Mouse (Mus musculus): ENCODE measurements at regions not wholly inside any gene's neighbourhood (a gene's known extent, or its start where the extent isn't known, plus 50 kb on each side); places are given as distances from the start of the nearest gene placed in this dataset.
A peak's percentile ranks its signal among the peaks of the same experiment; 100 is the strongest.

- H3K36me3 ChIP-seq (replicated peaks) = no peaks in the 10 kb centered on the region
- no peak overlapping the region for H3K27ac ChIP-seq
- 65% methylated on average over 2 of the region's 2 CpGs for WGBS
- H3K9ac ChIP-seq = no peak overlapping the region
- no peaks in the 10 kb centered on the region for H3K4me1 ChIP-seq
- no peak overlapping the region for H3K4me2 ChIP-seq
- no peak overlapping the region for H3K4me3 ChIP-seq
- no peak for ATAC-seq (replicated peaks)
- no peaks in the 10 kb centered on the region for H3K27me3 ChIP-seq (replicated peaks)
- no peaks in the 10 kb centered on the region for H3K9me3 ChIP-seq
Observed at GRCm38 (mm10) chr11:12837920-12838319, 373.2 kb upstream of the Cobl start.

GRCm38 (mm10) chr11:12837387-12837786, 372.6 kb upstream of the Cobl start:
- no peaks in the 10 kb centered on the region for H3K36me3 ChIP-seq (replicated peaks)
- no peak for ATAC-seq (replicated peaks)
- H3K9ac ChIP-seq = no peak overlapping the region
- H3K27me3 ChIP-seq (replicated peaks) = no peaks in the 10 kb centered on the region
- no peak overlapping the region for H3K27ac ChIP-seq
- H3K4me2 ChIP-seq = no peak overlapping the region
- WGBS = 70% methylated on average over 2 of the region's 2 CpGs
- H3K4me1 ChIP-seq = no peaks in the 10 kb centered on the region
- no peak overlapping the region for H3K4me3 ChIP-seq
- no peaks in the 10 kb centered on the region for H3K9me3 ChIP-seq

GRCm38 (mm10) chr11:12836387-12836786, 371.6 kb upstream of the Cobl start:
- Histone ChIP-seq H3K36me3 (replicated peaks) (no peaks in the 10 kb centered on the region), H3K9ac (no peak overlapping the region), H3K9me3 (no peaks in the 10 kb centered on the region), H3K27ac (no peak overlapping the region), H3K4me3 (no peak overlapping the region), H3K4me2 (no peak overlapping the region), H3K4me1 (no peaks in the 10 kb centered on the region), H3K27me3 (replicated peaks) (no peaks in the 10 kb centered on the region)
- no peak for ATAC-seq (replicated peaks)

- Histone ChIP-seq H3K4me3 (no peak overlapping the region), H3K27me3 (replicated peaks) (no peaks in the 10 kb centered on the region), H3K27ac (no peak overlapping the region), H3K4me1 (no peaks in the 10 kb centered on the region), H3K9ac (no peak overlapping the region), H3K9me3 (no peaks in the 10 kb centered on the region), H3K36me3 (replicated peaks) (no peaks in the 10 kb centered on the region), H3K4me2 (no peak overlapping the region)
- no peak for ATAC-seq (replicated peaks)
Observed at GRCm38 (mm10) chr11:12812021-12812420, 347.3 kb upstream of the Cobl start.

GRCm38 (mm10) chr11:12810949-12811881, 346.5 kb upstream of the Cobl start:
- Histone ChIP-seq H3K4me1 (no peaks in the 10 kb centered on the region), H3K4me2 (no peak overlapping the region)
- ATAC-seq (replicated peaks) = peak; percentile 89

More at GRCm38 (mm10) chr11:12810949-12811881, 346.5 kb upstream of the Cobl start:
- no peak overlapping the region for H3K4me3 ChIP-seq
- no peaks in the 10 kb centered on the region for H3K36me3 ChIP-seq (replicated peaks)
- no peak overlapping the region for H3K27ac ChIP-seq
- H3K27me3 ChIP-seq (replicated peaks) = no peaks in the 10 kb centered on the region
- H3K9me3 ChIP-seq = no peaks in the 10 kb centered on the region
- H3K9ac ChIP-seq = no peak overlapping the region
- 43% methylated on average over 11 of the region's 11 CpGs for WGBS

All from midbrain, embryonic 15.5 days (tissue).